Mouse (Mus musculus) neural tube, embryonic 13.5 days (tissue): Measurements from ENCODE around the gene Cd209g. TPM values are rescaled to one million over a fixed set of nuclear protein-coding genes. Genes with fewer than 3 reads are reported as not detected.
A peak's percentile ranks its signal among the peaks of the same experiment; 100 is the strongest.
"Not testable (repeated sequence)": the region's sequence is repeated elsewhere in the genome, so short reads cannot be mapped to it uniquely, and the experiment has no call there.

Source experiments
- ATAC-seq: fragments of 200-750 bp; cut with Nextera tagmentation; 2 replicates; pipeline ENCODE4 v1.8.0; 2017; ENCODE audit warnings: low read depth, mild to moderate bottlenecking, moderate TSS enrichment, moderate library complexity
- H3K27ac ChIP-seq: fragments of 300-500 bp; sonication (generic); replicated peaks from 2 replicates; pipeline ENCODE4 v1.5.1; 2015; ENCODE audit warnings: moderate library complexity, mild to moderate bottlenecking, inconsistent platforms
- H3K27me3 ChIP-seq: fragments of 300-500 bp; sonication (generic); 2 replicates; pipeline ENCODE4 v1.6.1; 2015; ENCODE audit warnings: mild to moderate bottlenecking, inconsistent platforms
- H3K36me3 ChIP-seq: fragments of 300-500 bp; sonication (generic); 2 replicates; pipeline ENCODE4 v1.6.1; 2015; ENCODE audit warnings: mild to moderate bottlenecking, inconsistent platforms
- H3K4me1 ChIP-seq: fragments of 300-500 bp; sonication (generic); replicated peaks from 2 replicates; pipeline ENCODE4 v1.6.1; 2015; ENCODE audit warnings: inconsistent platforms
- H3K4me2 ChIP-seq: fragments of 300-500 bp; sonication (generic); 2 replicates; pipeline ENCODE4 v1.6.1; 2015; ENCODE audit warnings: inconsistent platforms, mild to moderate bottlenecking, moderate library complexity
- H3K4me3 ChIP-seq: fragments of 300-500 bp; sonication (generic); 2 replicates; pipeline ENCODE4 v1.5.1; 2015; ENCODE audit warnings: mild to moderate bottlenecking, inconsistent platforms
- H3K9ac ChIP-seq: fragments of 300-500 bp; sonication (generic); 2 replicates; pipeline ENCODE4 v1.6.1; 2015; ENCODE audit warnings: moderate library complexity, mild to moderate bottlenecking, inconsistent platforms
- H3K9me3 ChIP-seq: fragments of 300-500 bp; sonication (generic); 2 replicates; pipeline ENCODE4 v1.6.1; 2016; ENCODE audit warnings: inconsistent platforms
- WGBS: fragments of 180-500 bp; shearing (Covaris S2); methylation state at CpG from one replicate; pipeline ENCODE4 v1.1.7; 2015; 5-methylcytosine and 5-hydroxymethylcytosine counted together
- polyA plus RNA-seq: library from polyadenylated mRNA; unstranded; fragments of >200 nt; fragmentation: Nextera tagmentation; extraction: Ambion mirVana; gene quantifications from 2 replicates; pipeline ENCODE4 v1.2.1, GENCODE M21; 2015

Gene Cd209g
- polyA plus RNA-seq = not detected in 2 replicates

GRCm38 (mm10) chr8:4133798-4134197, at the start of gene Cd209g:
TSS of gene Cd209g (plus strand) at chr8:4134098.
- H3K9ac ChIP-seq = no peak within 1 kb of the TSS
- no peak for ATAC-seq
- no peak within 1 kb of the TSS for H3K4me2 ChIP-seq
- 87% methylated on average over 10 of the region's 10 CpGs for WGBS
- no peaks in the 10 kb centered on the region for H3K9me3 ChIP-seq
- no peaks in the 10 kb centered on the region for H3K27me3 ChIP-seq
- H3K4me3 ChIP-seq = no peak within 1 kb of the TSS
- H3K27ac ChIP-seq = no peak within 1 kb of the TSS
- no peaks in the 10 kb centered on the region for H3K4me1 ChIP-seq
- H3K36me3 ChIP-seq = no peaks in the 10 kb centered on the region

GRCm38 (mm10) chr8:4087180-4087722, 46.6 kb upstream of the Cd209g start:
- not testable (repeated sequence) for H3K9me3 ChIP-seq, H3K36me3 ChIP-seq, H3K4me2 ChIP-seq, H3K4me3 ChIP-seq, ATAC-seq, H3K27ac ChIP-seq, H3K9ac ChIP-seq, H3K27me3 ChIP-seq, H3K4me1 ChIP-seq
- 45% methylated on average over 32 of the region's 33 CpGs for WGBS

GRCm38 (mm10) chr8:4088514-4088913, 45.4 kb upstream of the Cd209g start:
- H3K27ac ChIP-seq, H3K9me3 ChIP-seq, H3K9ac ChIP-seq, H3K27me3 ChIP-seq, H3K36me3 ChIP-seq, H3K4me2 ChIP-seq, H3K4me3 ChIP-seq, H3K4me1 ChIP-seq, ATAC-seq: not testable (repeated sequence)
- WGBS = 84% methylated on average over 3 of the region's 3 CpGs

- H3K4me2 ChIP-seq, H3K4me1 ChIP-seq, H3K27ac ChIP-seq, ATAC-seq, H3K36me3 ChIP-seq, H3K9me3 ChIP-seq, H3K27me3 ChIP-seq, H3K4me3 ChIP-seq, H3K9ac ChIP-seq: not testable (repeated sequence)
- 86% methylated on average over 2 of the region's 2 CpGs for WGBS
Observed at GRCm38 (mm10) chr8:4105735-4106134, 28.2 kb upstream of the Cd209g start, which contains the start of gene Cd209f. TSS of gene Cd209f (minus strand) at chr8:4105835.

GRCm38 (mm10) chr8:4139660-4140646, 6.1 kb downstream of the Cd209g start:
- Histone ChIP-seq H3K4me1 (no peaks in the 10 kb centered on the region), H3K9me3 (no peaks in the 10 kb centered on the region), H3K9ac (0 out of 2 replicates have a peak overlapping the region, but pooled peaks have one; percentile 26), H3K36me3 (no peaks in the 10 kb centered on the region), H3K27ac (no peak overlapping the region), H3K4me3 (no peak overlapping the region), H3K4me2 (peak overlapping the region; percentile 26; the same call in 1 of the 2 replicates), H3K27me3 (peaks cover 4% of the 10 kb centered on the region)
- 11% methylated on average over 12 of the region's 12 CpGs for WGBS
- peak; percentile 73; the same call in 1 of the 2 replicates for ATAC-seq

GRCm38 (mm10) chr8:4141721-4142120, 7.8 kb downstream of the Cd209g start:
- H3K36me3 ChIP-seq = no peaks in the 10 kb centered on the region
- WGBS = 65% methylated on average over 3 of the region's 3 CpGs
- H3K9ac ChIP-seq = no peak overlapping the region
- H3K4me3 ChIP-seq = no peak overlapping the region
- H3K27me3 ChIP-seq = peaks cover 4% of the 10 kb centered on the region
- H3K4me1 ChIP-seq = no peaks in the 10 kb centered on the region
- H3K27ac ChIP-seq = no peak overlapping the region
- H3K4me2 ChIP-seq = no peak overlapping the region
- no peak for ATAC-seq
- H3K9me3 ChIP-seq = no peaks in the 10 kb centered on the region

GRCm38 (mm10) chr8:4147272-4147671, 13.4 kb downstream of the Cd209g start:
- 25% methylated on average over 1 of the region's 1 CpGs for WGBS
- H3K9me3 ChIP-seq = peaks cover 14% of the 10 kb centered on the region; the same call in 1 of the 2 replicates
- H3K27ac ChIP-seq = no peak overlapping the region
- no peak overlapping the region for H3K4me2 ChIP-seq
- no peaks in the 10 kb centered on the region for H3K4me1 ChIP-seq
- no peaks in the 10 kb centered on the region for H3K27me3 ChIP-seq
- ATAC-seq = no peak
- no peak overlapping the region for H3K4me3 ChIP-seq
- H3K9ac ChIP-seq = no peak overlapping the region
- H3K36me3 ChIP-seq = no peaks in the 10 kb centered on the region

GRCm38 (mm10) chr8:4154878-4155277, 21.0 kb downstream of the Cd209g start:
- no peaks in the 10 kb centered on the region for H3K4me1 ChIP-seq
- H3K36me3 ChIP-seq = no peaks in the 10 kb centered on the region
- no peaks in the 10 kb centered on the region for H3K27me3 ChIP-seq
- H3K4me3 ChIP-seq = no peak overlapping the region
- peaks cover 11% of the 10 kb centered on the region; the same call in 1 of the 2 replicates for H3K9me3 ChIP-seq
- no peak for ATAC-seq
- no peak overlapping the region for H3K27ac ChIP-seq
- no peak overlapping the region for H3K4me2 ChIP-seq
- H3K9ac ChIP-seq = no peak overlapping the region

- H3K27me3 ChIP-seq = no peaks in the 10 kb centered on the region
- H3K4me2 ChIP-seq = no peak overlapping the region
- no peaks in the 10 kb centered on the region for H3K9me3 ChIP-seq
- no peak overlapping the region for H3K27ac ChIP-seq
- no peak overlapping the region for H3K4me3 ChIP-seq
- peaks cover 13% of the 10 kb centered on the region for H3K4me1 ChIP-seq
- 60% methylated on average over 4 of the region's 4 CpGs for WGBS
- ATAC-seq = no peak
- H3K36me3 ChIP-seq = no peaks in the 10 kb centered on the region
- H3K9ac ChIP-seq = no peak overlapping the region
Observed at GRCm38 (mm10) chr8:4162786-4163185, 28.9 kb downstream of the Cd209g start.

GRCm38 (mm10) chr8:4165176-4165851, 31.4 kb downstream of the Cd209g start:
- ATAC-seq = no peak; the same call in 1 of the 2 replicates

GRCm38 (mm10) chr8:4165852-4166751, 32.2 kb downstream of the Cd209g start, which contains the start of gene Evi5l:
TSS of gene Evi5l (plus strand) at chr8:4166567.
- peaks cover 15% of the 10 kb centered on the region; the same call in 1 of the 2 replicates for H3K36me3 ChIP-seq
- H3K27me3 ChIP-seq = no peaks in the 10 kb centered on the region
- H3K4me3 ChIP-seq = peak within 1 kb of the TSS; percentile 92
- H3K4me2 ChIP-seq = peak within 1 kb of the TSS; percentile 76
- H3K9me3 ChIP-seq = no peaks in the 10 kb centered on the region
- H3K9ac ChIP-seq = peak within 1 kb of the TSS; percentile 96
- WGBS = under 1% methylated on average over 46 of the region's 51 CpGs
- peak within 1 kb of the TSS; percentile 87 for H3K27ac ChIP-seq
- peak; percentile 98 for ATAC-seq
- H3K4me1 ChIP-seq = peaks cover 46% of the 10 kb centered on the region

More at GRCm38 (mm10) chr8:4165176-4165851, 31.4 kb downstream of the Cd209g start:
- H3K9ac ChIP-seq = peak overlapping the region; percentile 70
- peak overlapping the region; percentile 42 for H3K4me3 ChIP-seq
- H3K27ac ChIP-seq = peak overlapping the region; percentile 87
- no peaks in the 10 kb centered on the region for H3K27me3 ChIP-seq
- 5% methylated on average over 12 of the region's 13 CpGs for WGBS
- H3K4me1 ChIP-seq = peaks cover 38% of the 10 kb centered on the region
- H3K4me2 ChIP-seq = peak overlapping the region; percentile 51
- H3K36me3 ChIP-seq = peaks cover 12% of the 10 kb centered on the region; the same call in 1 of the 2 replicates
- H3K9me3 ChIP-seq = no peaks in the 10 kb centered on the region
